Mouse (Mus musculus) midbrain, postnatal 0 days (tissue): ENCODE measurements around the gene Prss27. TPM values are rescaled to one million over a fixed set of nuclear protein-coding genes. Genes with fewer than 3 reads are reported as not detected.
A peak's percentile ranks its signal among the peaks of the same experiment; 100 is the strongest.

Experiments
- ATAC-seq: fragments of 200-750 bp; cut with Nextera tagmentation; 2 replicates; pipeline ENCODE4 v1.8.0; 2017; ENCODE audit warnings: moderate number of reproducible peaks, mild to moderate bottlenecking, moderate TSS enrichment, moderate library complexity; ENCODE audit not compliant: low FRiP score
- DNase-seq: peaks from one replicate; pipeline ENCODE4 v3.0.0-alpha.2; 2015; ENCODE audit warnings: low spot score
- H3K27ac ChIP-seq: fragments of 300-500 bp; sonication (generic); 2 replicates; pipeline ENCODE4 v1.5.1; 2014; ENCODE audit warnings: low read depth, mild to moderate bottlenecking, low read length, mixed read lengths
- H3K27me3 ChIP-seq: fragments of 300-500 bp; sonication (generic); 2 replicates; pipeline ENCODE4 v1.6.1; 2014; ENCODE audit warnings: low read length, control low read depth, mixed read lengths; ENCODE audit not compliant: insufficient read depth
- H3K36me3 ChIP-seq: fragments of 300-500 bp; sonication (generic); 2 replicates; pipeline ENCODE4 v1.6.1; 2014; ENCODE audit warnings: low read length, control low read depth, mixed read lengths; ENCODE audit not compliant: insufficient read depth
- H3K4me1 ChIP-seq: fragments of 300-500 bp; sonication (generic); 2 replicates; pipeline ENCODE4 v1.6.1; 2014; ENCODE audit warnings: mild to moderate bottlenecking, control low read depth, antibody characterized with exemption, low read length, mixed read lengths; ENCODE audit not compliant: insufficient read depth
- H3K4me2 ChIP-seq: fragments of 300-500 bp; sonication (generic); 2 replicates; pipeline ENCODE4 v1.6.1; 2014; ENCODE audit warnings: low read depth, mild to moderate bottlenecking, low read length, mixed read lengths; ENCODE audit not compliant: poor library complexity, severe bottlenecking
- H3K4me3 ChIP-seq: fragments of 300-500 bp; sonication (generic); 2 replicates; pipeline ENCODE4 v1.5.1; 2014; ENCODE audit warnings: low read depth, mild to moderate bottlenecking, low read length, moderate library complexity
- H3K9ac ChIP-seq: fragments of 300-500 bp; sonication (generic); replicated peaks from 2 replicates; pipeline ENCODE4 v1.6.1; 2014; ENCODE audit warnings: mild to moderate bottlenecking, low read length, moderate library complexity, mixed read lengths; ENCODE audit not compliant: poor library complexity, severe bottlenecking
- H3K9me3 ChIP-seq: fragments of 300-500 bp; sonication (generic); 2 replicates; pipeline ENCODE4 v1.6.1; 2016; ENCODE audit warnings: low read length, control low read depth
- CTCF ChIP-seq: IDR thresholded peaks from 2 replicates; pipeline ENCODE4 v1.5.1; 2016; ENCODE audit warnings: antibody characterized with exemption, mild to moderate bottlenecking
- WGBS: fragments of 180-500 bp; shearing (Covaris S2); extraction: QIAGEN DNeasy Blood & Tissue Kit; methylation state at CpG from one replicate; pipeline ENCODE4 v1.1.7; 2014; 5-methylcytosine and 5-hydroxymethylcytosine counted together
- polyA plus RNA-seq: library from polyadenylated mRNA; unstranded; fragments of >200 nt; fragmentation: Nextera tagmentation; extraction: Ambion mirVana; gene quantifications from 2 replicates; pipeline ENCODE4 v1.2.1, GENCODE M21; 2015
- total RNA-seq: library from RNA; depleted of rRNA; stranded (reverse); fragments of >200 nt; gene quantifications from 2 replicates; pipeline ENCODE4 v1.2.3, GENCODE M21; 2014

Gene Prss27
- total and polyA plus RNA-seq, 2 experiments from 2014 or later = not detected

DNA sequence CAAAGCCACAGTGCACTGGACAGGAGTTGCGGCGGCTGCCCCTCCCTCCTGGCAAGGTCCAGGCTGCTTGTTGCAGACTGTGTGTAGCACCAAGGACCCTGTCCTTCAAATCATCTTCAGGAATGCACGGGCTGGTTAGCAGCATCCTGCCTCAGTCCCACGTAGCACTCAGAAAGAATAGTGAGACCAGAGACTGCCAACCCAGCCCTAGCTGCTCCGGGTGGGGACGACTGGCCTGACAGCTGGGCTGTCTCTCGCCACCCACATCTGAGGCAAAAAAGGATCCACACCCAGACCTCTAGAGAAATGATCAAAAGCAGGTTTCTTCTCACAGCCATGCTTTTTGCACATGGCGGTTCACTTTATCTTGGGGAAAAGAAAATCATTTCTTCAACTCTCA lies 11.1 kb downstream of the Prss27 start:
- H3K36me3 ChIP-seq = peaks cover 57% of the 10 kb centered on the region

GRCm38 (mm10) chr17:24056636-24057625 lies 19.0 kb downstream of the Prss27 start:
- Histone ChIP-seq H3K4me1 (no peaks in the 10 kb centered on the region), H3K9me3 (no peaks in the 10 kb centered on the region), H3K9ac (no peak overlapping the region), H3K27me3 (no peaks in the 10 kb centered on the region), H3K4me2 (no peak overlapping the region), H3K4me3 (no peak overlapping the region), H3K36me3 (peaks cover 77% of the 10 kb centered on the region), H3K27ac (no peak overlapping the region)
- ATAC-seq = no peak
- no peak for TF ChIP-seq CTCF
- DNase-seq = no peak
- WGBS = 94% methylated on average over 14 of the region's 14 CpGs

More for the DNA sequence above, 11.1 kb downstream of the Prss27 start:
- WGBS = 92% methylated on average over 8 of the region's 8 CpGs
- H3K27me3 ChIP-seq = no peaks in the 10 kb centered on the region
- ATAC-seq (no peak), DNase-seq (no peak)
- H3K9me3 ChIP-seq = no peaks in the 10 kb centered on the region
- no peak overlapping the region for H3K4me2 ChIP-seq
- no peaks in the 10 kb centered on the region for H3K4me1 ChIP-seq
- TF ChIP-seq CTCF = no peak
- no peak overlapping the region for H3K9ac ChIP-seq
- H3K27ac ChIP-seq = no peak overlapping the region
- H3K4me3 ChIP-seq = no peak overlapping the region

- Histone ChIP-seq H3K27me3 (no peaks in the 10 kb centered on the region), H3K9ac (no peak overlapping the region), H3K9me3 (no peaks in the 10 kb centered on the region), H3K36me3 (peaks cover 70% of the 10 kb centered on the region), H3K27ac (no peak overlapping the region), H3K4me3 (no peak overlapping the region), H3K4me1 (no peaks in the 10 kb centered on the region), H3K4me2 (no peak overlapping the region)
- no peak for TF ChIP-seq CTCF
- WGBS = 98% methylated on average over 5 of the region's 5 CpGs
- ATAC-seq (no peak), DNase-seq (no peak)
Observed at GRCm38 (mm10) chr17:24057730-24058245, 19.8 kb downstream of the Prss27 start.

- ATAC-seq = no peak; the same call in 1 of the 2 replicates
- peak; percentile 28 for DNase-seq
- H3K27ac ChIP-seq = peak overlapping the region; percentile 32; the same call in 1 of the 2 replicates
Observed at GRCm38 (mm10) chr17:24062459-24063155, 24.7 kb downstream of the Prss27 start.

DNA sequence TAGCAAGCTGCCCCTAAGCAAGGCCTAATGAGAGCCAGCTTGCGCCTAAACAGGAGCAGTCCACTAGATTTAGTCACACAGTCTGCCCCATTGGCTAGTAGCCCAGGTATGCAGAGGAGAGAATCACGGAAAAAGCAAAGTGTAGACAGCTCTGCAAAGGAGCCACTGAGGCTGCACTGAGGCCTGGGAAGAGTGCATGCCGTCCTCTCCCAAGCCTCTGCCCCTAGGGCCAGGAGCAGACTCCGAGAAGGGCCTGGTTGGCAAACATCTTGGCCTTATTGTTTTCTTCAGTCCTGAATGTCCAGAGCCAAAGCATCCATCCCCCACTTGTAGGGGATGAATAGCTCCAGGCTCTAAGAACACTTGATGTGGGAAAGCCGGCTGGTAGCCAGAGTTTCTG lies 30.3 kb downstream of the Prss27 start:
- peak overlapping the region; percentile 26; the same call in 1 of the 2 replicates for H3K27ac ChIP-seq

More at GRCm38 (mm10) chr17:24062459-24063155, 24.7 kb downstream of the Prss27 start:
- no peak for TF ChIP-seq CTCF
- no peaks in the 10 kb centered on the region for H3K4me1 ChIP-seq
- WGBS = 74% methylated on average over 4 of the region's 4 CpGs
- H3K4me3 ChIP-seq = no peak overlapping the region
- no peaks in the 10 kb centered on the region for H3K9me3 ChIP-seq
- no peak overlapping the region for H3K4me2 ChIP-seq
- H3K36me3 ChIP-seq = peaks cover 28% of the 10 kb centered on the region
- no peaks in the 10 kb centered on the region for H3K27me3 ChIP-seq
- no peak overlapping the region for H3K9ac ChIP-seq

More for the DNA sequence above, 30.3 kb downstream of the Prss27 start:
- Histone ChIP-seq H3K9me3 (no peaks in the 10 kb centered on the region), H3K36me3 (0 out of 2 replicates have a peak, but pooled peaks cover 3% of the 10 kb centered on the region), H3K9ac (no peak overlapping the region), H3K27me3 (no peaks in the 10 kb centered on the region), H3K4me3 (no peak overlapping the region), H3K4me2 (no peak overlapping the region), H3K4me1 (peaks cover 7% of the 10 kb centered on the region)
- 84% methylated on average over 5 of the region's 5 CpGs for WGBS
- no peak for TF ChIP-seq CTCF
- DNase-seq (peak; percentile 71), ATAC-seq (no peak)
